Mouse (Mus musculus): ENCODE results near the gene Creld1.

DNA sequence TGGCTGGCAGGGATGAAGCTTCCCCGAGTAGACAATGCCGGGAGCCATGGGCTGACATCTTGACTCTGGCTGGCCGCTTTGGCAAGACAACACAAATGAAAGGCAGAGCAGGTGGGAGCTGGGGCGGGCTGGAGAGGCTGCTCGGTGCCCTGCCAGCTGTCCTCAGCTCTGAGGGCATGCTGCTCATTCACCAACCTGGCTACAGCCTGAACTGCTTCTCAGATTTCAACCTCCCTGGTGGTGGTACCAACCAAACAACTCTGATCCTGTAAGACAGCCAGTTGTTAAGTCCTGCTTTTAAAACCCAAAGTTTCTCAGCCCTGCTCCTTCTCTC lies 25.8 kb downstream of the Creld1 start:
- TF ChIP-seq POLR2A (IDR thresholded peaks at IDR 0.05; ENCODE audit: extremely low read depth, insufficient read depth, low read length): no peak
- no peak for TF ChIP-seq CTCF (IDR thresholded peaks at IDR 0.05; ENCODE audit: low read depth, low read length)
